Mouse (Mus musculus) midbrain, embryonic 10.5 days (tissue): ENCODE data around the gene Rnf151. TPM values are rescaled to one million over a fixed set of nuclear protein-coding genes. Genes with fewer than 3 reads are reported as not detected.

ENCODE experiments used
- DNase-seq: peaks from one replicate; pipeline ENCODE4 v3.0.0-alpha.2; 2017; ENCODE audit warnings: low spot score
- H3K27ac ChIP-seq: fragments of 300-500 bp; sonication (generic); replicated peaks from 2 replicates; pipeline ENCODE4 v1.5.1; 2016; ENCODE audit warnings: mild to moderate bottlenecking
- H3K27me3 ChIP-seq: fragments of 300-500 bp; sonication (generic); 2 replicates; pipeline ENCODE4 v1.6.1; 2016; ENCODE audit warnings: low read depth, mild to moderate bottlenecking; ENCODE audit not compliant: poor library complexity, severe bottlenecking
- H3K36me3 ChIP-seq: fragments of 300-500 bp; sonication (generic); 2 replicates; pipeline ENCODE4 v1.6.1; 2016; ENCODE audit warnings: mild to moderate bottlenecking, moderate library complexity
- H3K4me1 ChIP-seq: fragments of 300-500 bp; sonication (generic); 2 replicates; pipeline ENCODE4 v1.6.1; 2016
- H3K4me3 ChIP-seq: fragments of 300-500 bp; sonication (generic); 2 replicates; pipeline ENCODE4 v1.5.1; 2016; ENCODE audit warnings: mild to moderate bottlenecking, moderate library complexity
- H3K9me3 ChIP-seq: fragments of 300-500 bp; sonication (generic); replicated peaks from 2 replicates; pipeline ENCODE4 v1.6.1; 2016; ENCODE audit warnings: mild to moderate bottlenecking
- WGBS: fragments of 180-500 bp; shearing (Covaris S2); methylation state at CpG from one replicate; pipeline ENCODE4 v1.1.7; 2016; 5-methylcytosine and 5-hydroxymethylcytosine counted together
- polyA plus RNA-seq: library from polyadenylated mRNA; unstranded; fragments of >200 nt; fragmentation: Nextera tagmentation; extraction: Ambion mirVana; gene quantifications from 2 replicates; pipeline ENCODE4 v1.2.1, GENCODE M21; 2016

The Rnf151 gene
- polyA plus RNA-seq, 1 experiment from 2014 or later = 0.51 TPM

- under 1% methylated on average over 55 of the region's 55 CpGs for WGBS
- Histone ChIP-seq H3K27me3 (peaks cover 68% of the 10 kb centered on the region), H3K36me3 (peaks cover 23% of the 10 kb centered on the region), H3K4me3 (peak within 1 kb of the TSS; percentile 81), H3K9me3 (no peaks in the 10 kb centered on the region), H3K27ac (peak within 1 kb of the TSS; percentile 80), H3K4me1 (peaks cover 36% of the 10 kb centered on the region)
- peak; percentile 55 for DNase-seq
Measured at GRCm38 (mm10) chr17:24689251-24690081, 28.4 kb downstream of the Rnf151 start, which contains the start of gene Syngr3. TSS of gene Syngr3 (minus strand) at chr17:24689955.

DNA sequence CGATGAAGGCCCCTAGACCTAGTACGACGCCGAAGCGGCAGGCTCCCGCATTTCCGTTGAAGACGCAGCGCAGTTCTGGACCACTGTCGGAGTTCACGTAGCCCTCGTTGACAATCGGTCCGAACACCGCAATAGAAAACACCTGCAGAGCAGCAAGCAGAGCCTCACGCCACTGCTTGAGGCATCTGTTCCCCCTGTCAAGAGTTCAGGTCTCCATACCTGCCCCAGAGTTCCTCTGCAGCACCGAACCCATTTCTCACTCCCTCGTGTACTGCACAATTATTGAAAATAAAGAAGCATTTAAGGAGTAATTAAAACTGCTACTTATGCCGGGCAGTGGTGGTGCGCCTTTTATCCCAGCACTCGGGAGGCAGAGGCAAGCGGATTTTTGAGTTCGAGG lies 30.3 kb downstream of the Rnf151 start:
- 0 out of 2 replicates have a peak overlapping the region, but pooled peaks have one; percentile 4 for H3K27ac ChIP-seq
- DNase-seq = no peak
- 20% methylated on average over 23 of the region's 23 CpGs for WGBS
- H3K9me3 ChIP-seq = no peaks in the 10 kb centered on the region
- peaks cover 8% of the 10 kb centered on the region for H3K36me3 ChIP-seq
- peaks cover 67% of the 10 kb centered on the region for H3K27me3 ChIP-seq
- H3K4me1 ChIP-seq = peaks cover 31% of the 10 kb centered on the region
- peak overlapping the region; percentile 44 for H3K4me3 ChIP-seq

DNA sequence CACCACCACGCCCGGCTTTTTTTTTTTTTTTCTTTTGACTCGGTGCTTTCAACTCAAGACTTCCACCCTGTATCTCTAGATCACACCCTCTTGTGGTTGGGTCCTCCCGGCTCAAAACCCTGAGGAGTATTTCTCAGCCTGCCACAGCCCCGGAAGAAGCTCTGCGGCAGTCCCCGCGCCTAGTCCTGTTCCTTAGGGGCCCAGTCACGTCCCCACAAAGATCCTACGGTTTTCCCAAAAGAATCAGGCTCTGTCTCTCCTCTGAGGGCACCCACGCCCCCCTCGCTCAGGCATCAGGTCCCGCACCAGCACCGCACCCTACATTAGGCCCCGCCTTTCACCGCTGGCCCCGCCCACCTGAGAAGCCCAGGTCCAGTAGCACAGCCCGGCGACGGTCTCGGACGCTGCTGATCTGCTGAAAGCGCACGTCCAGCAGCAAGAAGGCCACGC lies 30.7 kb downstream of the Rnf151 start:
- 2% methylated on average over 25 of the region's 25 CpGs for WGBS
- Histone ChIP-seq H3K4me1 (peaks cover 31% of the 10 kb centered on the region), H3K9me3 (no peaks in the 10 kb centered on the region), H3K4me3 (peak overlapping the region; percentile 44), H3K36me3 (peaks cover 8% of the 10 kb centered on the region), H3K27ac (0 out of 2 replicates have a peak overlapping the region, but pooled peaks have one; percentile 4), H3K27me3 (peaks cover 63% of the 10 kb centered on the region)
- DNase-seq = peak; percentile 47

DNA sequence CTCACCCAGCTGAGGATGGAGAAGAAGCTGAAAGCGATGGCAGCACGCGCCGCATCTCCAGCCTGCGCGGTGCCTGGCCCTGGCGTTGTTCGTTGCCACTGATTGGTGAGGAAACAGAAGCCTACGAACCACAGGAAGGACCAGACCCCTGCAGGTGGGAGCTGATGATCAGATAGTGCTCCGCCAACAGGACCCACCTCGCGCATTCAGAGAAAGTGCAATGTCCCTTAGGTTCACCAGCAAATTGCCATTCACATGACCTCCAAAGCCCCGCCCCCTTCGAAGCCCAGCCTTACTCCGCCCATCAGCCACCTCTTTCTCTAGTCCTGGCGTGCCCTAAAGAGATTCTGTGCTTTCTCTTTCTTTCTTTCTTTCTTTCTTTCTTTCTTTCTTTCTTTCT lies 31.3 kb downstream of the Rnf151 start:
- Histone ChIP-seq H3K9me3 (no peaks in the 10 kb centered on the region), H3K4me1 (peaks cover 31% of the 10 kb centered on the region), H3K27ac (no peak overlapping the region), H3K27me3 (peaks cover 59% of the 10 kb centered on the region), H3K4me3 (peak overlapping the region; percentile 28), H3K36me3 (peaks cover 11% of the 10 kb centered on the region)
- 31% methylated on average over 16 of the region's 16 CpGs for WGBS
- DNase-seq = peak; percentile 47

GRCm38 (mm10) chr17:24677500-24678080 lies 40.3 kb downstream of the Rnf151 start:
- Histone ChIP-seq H3K27me3 (no peaks in the 10 kb centered on the region), H3K36me3 (peaks cover 65% of the 10 kb centered on the region), H3K9me3 (no peaks in the 10 kb centered on the region), H3K27ac (no peak overlapping the region), H3K4me1 (no peaks in the 10 kb centered on the region), H3K4me3 (no peak overlapping the region)
- WGBS = 95% methylated on average over 24 of the region's 24 CpGs
- no peak for DNase-seq

GRCm38 (mm10) chr17:24676877-24677276 lies 41.0 kb downstream of the Rnf151 start:
- Histone ChIP-seq H3K27ac (no peak overlapping the region), H3K4me3 (no peak overlapping the region), H3K4me1 (peaks cover 5% of the 10 kb centered on the region), H3K27me3 (no peaks in the 10 kb centered on the region), H3K36me3 (peaks cover 58% of the 10 kb centered on the region), H3K9me3 (no peaks in the 10 kb centered on the region)
- WGBS = 93% methylated on average over 5 of the region's 5 CpGs
- DNase-seq = no peak

DNA sequence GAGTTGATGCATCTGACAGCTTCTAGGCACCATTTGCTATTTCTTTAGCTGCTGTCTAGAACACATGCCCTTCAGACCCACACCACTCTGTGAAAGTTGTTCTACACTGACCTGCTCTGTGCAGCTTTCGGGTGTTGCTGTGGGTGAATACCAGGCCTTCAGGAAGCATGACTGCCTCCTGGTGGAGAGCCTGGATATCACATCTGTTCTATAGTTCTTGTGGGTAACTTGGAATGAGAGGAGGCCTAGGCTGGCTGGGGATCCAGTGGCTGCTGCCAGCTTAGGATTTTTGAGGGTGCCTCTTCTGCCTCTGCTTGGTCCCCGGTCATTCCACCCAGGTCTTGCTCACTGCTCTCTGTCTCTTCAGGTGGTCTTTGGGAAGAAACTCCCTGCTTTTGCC lies 41.7 kb downstream of the Rnf151 start:
- peak; percentile 63 for DNase-seq
- H3K27ac ChIP-seq = no peak overlapping the region
- H3K4me3 ChIP-seq = no peak overlapping the region
- peaks cover 12% of the 10 kb centered on the region for H3K4me1 ChIP-seq
- no peaks in the 10 kb centered on the region for H3K27me3 ChIP-seq
- 64% methylated on average over 2 of the region's 2 CpGs for WGBS
- H3K9me3 ChIP-seq = no peaks in the 10 kb centered on the region
- peaks cover 51% of the 10 kb centered on the region for H3K36me3 ChIP-seq

- Histone ChIP-seq H3K27me3 (no peaks in the 10 kb centered on the region), H3K4me1 (peaks cover 25% of the 10 kb centered on the region), H3K27ac (no peak overlapping the region), H3K36me3 (peaks cover 32% of the 10 kb centered on the region), H3K9me3 (no peaks in the 10 kb centered on the region), H3K4me3 (no peak overlapping the region)
- 92% methylated on average over 7 of the region's 7 CpGs for WGBS
- DNase-seq = no peak
Measured at GRCm38 (mm10) chr17:24674277-24674676, 43.6 kb downstream of the Rnf151 start.

- peaks cover 34% of the 10 kb centered on the region for H3K4me1 ChIP-seq
- H3K9me3 ChIP-seq = no peaks in the 10 kb centered on the region
- H3K27me3 ChIP-seq = no peaks in the 10 kb centered on the region
- H3K27ac ChIP-seq = no peak overlapping the region
- peaks cover 11% of the 10 kb centered on the region for H3K36me3 ChIP-seq
- no peak overlapping the region for H3K4me3 ChIP-seq
- 39% methylated on average over 5 of the region's 5 CpGs for WGBS
- DNase-seq = no peak
Measured at GRCm38 (mm10) chr17:24672141-24672540, 45.7 kb downstream of the Rnf151 start.

- Histone ChIP-seq H3K4me3 (peak overlapping the region; percentile 95; the same call in 1 of the 2 replicates), H3K9me3 (no peaks in the 10 kb centered on the region), H3K27ac (no peak overlapping the region), H3K27me3 (no peaks in the 10 kb centered on the region), H3K4me1 (peaks cover 34% of the 10 kb centered on the region), H3K36me3 (peaks cover 3% of the 10 kb centered on the region; the same call in 1 of the 2 replicates)
- DNase-seq = no peak
- 82% methylated on average over 5 of the region's 5 CpGs for WGBS
Measured at GRCm38 (mm10) chr17:24671346-24671745, 46.5 kb downstream of the Rnf151 start.

- H3K4me1 ChIP-seq = peaks cover 34% of the 10 kb centered on the region
- H3K27me3 ChIP-seq = no peaks in the 10 kb centered on the region
- H3K27ac ChIP-seq = peak overlapping the region; percentile 96
- no peaks in the 10 kb centered on the region for H3K9me3 ChIP-seq
- 18% methylated on average over 8 of the region's 8 CpGs for WGBS
- H3K4me3 ChIP-seq = peak overlapping the region; percentile 95
- no peak for DNase-seq
- H3K36me3 ChIP-seq = no peaks in the 10 kb centered on the region
Measured at GRCm38 (mm10) chr17:24670246-24670844, 47.5 kb downstream of the Rnf151 start.

- Histone ChIP-seq H3K4me1 (peaks cover 34% of the 10 kb centered on the region), H3K27ac (peak within 1 kb of the TSS; percentile 96), H3K36me3 (no peaks in the 10 kb centered on the region), H3K4me3 (peak within 1 kb of the TSS; percentile 95), H3K27me3 (no peaks in the 10 kb centered on the region), H3K9me3 (no peaks in the 10 kb centered on the region)
- under 1% methylated on average over 79 of the region's 80 CpGs for WGBS
- DNase-seq = peak; percentile 94
Measured at GRCm38 (mm10) chr17:24669545-24670245, 48.2 kb downstream of the Rnf151 start, which contains the start of gene Zfp598. TSS of gene Zfp598 (plus strand) at chr17:24669687.
